Mouse (Mus musculus): ENCODE data around the gene Zfhx3.
"Not testable (repeated sequence)": the region's sequence is repeated elsewhere in the genome, so short reads cannot be mapped to it uniquely, and the experiment has no call there.

The Zfhx3 gene

DNA sequence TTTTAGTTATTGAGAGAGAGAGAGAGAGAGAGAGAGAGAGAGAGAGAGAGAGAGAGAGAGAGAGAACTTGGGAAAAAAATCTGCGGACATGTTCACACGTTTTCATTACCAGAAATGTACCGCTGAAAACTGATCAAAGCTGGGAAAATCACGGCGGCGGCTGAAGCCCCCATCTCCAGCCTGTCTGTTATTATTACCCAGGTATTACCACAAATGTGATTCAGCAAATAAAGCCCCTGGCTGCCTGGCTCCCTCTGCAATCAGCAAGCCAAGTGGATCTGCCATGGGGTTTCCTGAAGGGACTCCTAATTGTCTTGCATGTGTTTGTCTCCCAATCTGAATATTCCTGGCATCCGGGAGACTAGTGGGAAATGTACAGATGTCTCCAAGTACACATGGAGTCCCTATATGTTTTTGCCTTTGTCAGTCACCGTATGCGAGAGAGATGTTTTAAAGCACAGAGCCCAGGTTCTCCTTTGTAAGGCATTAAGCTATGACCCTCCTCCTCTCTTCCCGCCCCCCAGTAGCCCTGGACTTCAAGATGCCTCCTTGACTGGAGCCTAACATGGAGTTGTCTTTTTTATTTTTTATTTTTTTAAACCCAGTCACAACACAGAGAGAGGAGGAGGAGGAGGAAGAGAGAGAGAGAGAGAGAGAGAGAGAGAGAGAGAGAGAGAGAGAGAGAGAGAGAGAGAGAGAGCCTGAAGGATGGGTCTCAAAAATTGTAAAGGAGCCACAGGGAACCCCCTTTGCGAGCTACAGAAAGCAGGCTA lies at the start of gene Zfhx3:
Gene Zfhx3 (plus strand): TSS at position 723 of the 773 bp plus-strand sequence.
- no peak for DNase-seq

DNA sequence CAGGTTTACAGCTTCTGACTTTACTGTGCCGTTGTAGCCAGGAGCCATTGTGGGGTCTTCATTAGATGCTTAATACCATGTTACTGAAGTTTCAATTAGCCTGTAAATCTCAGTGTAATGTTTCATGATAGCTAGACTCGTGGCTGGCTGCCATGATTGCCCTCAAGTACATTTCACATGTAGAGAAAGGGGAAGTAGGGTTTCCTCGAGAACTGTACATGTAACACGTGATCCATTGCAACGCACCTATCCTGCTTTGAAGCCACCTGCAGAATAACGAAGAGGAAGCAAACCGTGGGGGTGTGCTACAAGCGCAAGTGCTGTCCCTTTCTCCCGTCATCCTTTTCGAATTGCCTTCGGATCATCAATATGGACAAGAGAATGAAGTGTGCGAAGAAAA lies 23.5 kb upstream of the Zfhx3 start:
- no peak for DNase-seq

DNA sequence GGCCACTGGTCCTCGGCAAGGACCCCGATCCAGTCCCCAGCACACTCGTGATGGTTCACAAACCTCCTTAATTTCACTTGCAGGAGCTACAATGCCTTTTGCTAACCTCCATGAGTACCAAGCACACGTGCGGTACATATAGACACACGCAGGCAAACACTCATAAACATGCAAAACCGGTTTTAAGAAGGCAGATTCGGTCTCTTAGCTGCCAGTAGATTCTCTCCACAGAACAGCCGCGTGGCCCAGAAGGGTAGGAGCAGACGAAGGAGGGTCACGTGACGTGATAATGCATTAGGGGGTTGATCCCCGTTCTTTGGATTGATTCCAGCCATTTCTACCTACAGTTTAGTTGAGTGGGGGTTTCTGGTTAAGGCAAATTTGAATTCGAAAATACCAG lies 16.3 kb upstream of the Zfhx3 start:
- no peak for DNase-seq

DNA sequence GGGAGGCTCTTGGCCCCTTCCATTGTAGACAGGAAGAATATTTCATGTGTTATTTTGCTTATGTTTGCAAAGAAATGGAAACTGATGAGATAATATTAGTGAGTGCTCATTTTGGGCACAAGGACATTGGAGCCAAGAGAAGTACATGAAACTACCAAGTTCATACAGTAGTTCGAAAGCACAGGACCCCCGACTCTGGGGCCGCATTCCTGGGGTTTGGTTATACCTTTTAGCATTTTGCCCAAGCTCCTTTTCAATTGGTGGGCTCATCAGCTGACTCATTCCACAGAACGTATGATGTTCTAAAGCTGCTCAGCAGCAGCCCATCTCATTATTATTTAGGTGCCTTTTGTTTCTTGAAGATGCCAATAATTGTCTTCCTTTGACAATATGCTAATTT lies 5.7 kb upstream of the Zfhx3 start:
- no peak for DNase-seq

DNA sequence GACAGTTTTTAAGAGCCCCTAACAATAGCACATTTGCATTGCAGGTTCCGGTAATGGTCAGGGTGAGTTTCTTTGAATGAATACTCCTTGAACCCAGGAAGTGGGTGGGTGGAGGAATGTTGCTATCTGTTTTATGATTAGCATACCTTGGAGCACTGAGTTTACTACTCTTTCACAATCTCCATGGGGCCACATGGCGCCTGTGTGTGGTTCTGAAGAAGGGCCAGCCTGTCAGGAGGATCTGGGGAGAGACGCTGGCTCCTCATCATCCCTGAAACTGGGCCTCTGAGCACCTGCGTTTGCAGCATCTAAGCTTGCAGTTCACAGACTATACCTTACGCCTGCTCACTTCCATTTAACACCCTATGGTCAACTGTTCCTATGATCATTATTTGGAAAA lies 4.2 kb upstream of the Zfhx3 start:
- not testable (repeated sequence) for DNase-seq

DNA sequence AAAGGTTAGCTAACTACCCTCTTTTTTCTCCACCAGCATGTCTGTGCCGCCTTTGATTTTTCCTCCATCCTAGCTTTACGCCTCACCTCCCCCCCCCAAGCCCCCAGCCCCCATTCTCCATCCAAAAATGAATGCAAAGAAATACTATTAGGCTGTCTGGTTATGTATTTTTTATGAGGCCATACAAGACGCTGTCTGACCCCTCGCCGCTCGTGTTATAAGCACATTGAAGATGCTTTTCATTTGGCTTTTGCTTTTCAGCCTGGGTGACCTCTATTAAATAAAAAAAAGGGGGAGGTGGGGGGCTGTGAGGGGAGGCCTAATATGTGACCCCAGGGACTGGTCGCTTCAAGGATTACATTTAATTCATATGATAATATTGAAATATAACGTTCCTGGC lies 2.3 kb upstream of the Zfhx3 start:
- no peak for DNase-seq

DNA sequence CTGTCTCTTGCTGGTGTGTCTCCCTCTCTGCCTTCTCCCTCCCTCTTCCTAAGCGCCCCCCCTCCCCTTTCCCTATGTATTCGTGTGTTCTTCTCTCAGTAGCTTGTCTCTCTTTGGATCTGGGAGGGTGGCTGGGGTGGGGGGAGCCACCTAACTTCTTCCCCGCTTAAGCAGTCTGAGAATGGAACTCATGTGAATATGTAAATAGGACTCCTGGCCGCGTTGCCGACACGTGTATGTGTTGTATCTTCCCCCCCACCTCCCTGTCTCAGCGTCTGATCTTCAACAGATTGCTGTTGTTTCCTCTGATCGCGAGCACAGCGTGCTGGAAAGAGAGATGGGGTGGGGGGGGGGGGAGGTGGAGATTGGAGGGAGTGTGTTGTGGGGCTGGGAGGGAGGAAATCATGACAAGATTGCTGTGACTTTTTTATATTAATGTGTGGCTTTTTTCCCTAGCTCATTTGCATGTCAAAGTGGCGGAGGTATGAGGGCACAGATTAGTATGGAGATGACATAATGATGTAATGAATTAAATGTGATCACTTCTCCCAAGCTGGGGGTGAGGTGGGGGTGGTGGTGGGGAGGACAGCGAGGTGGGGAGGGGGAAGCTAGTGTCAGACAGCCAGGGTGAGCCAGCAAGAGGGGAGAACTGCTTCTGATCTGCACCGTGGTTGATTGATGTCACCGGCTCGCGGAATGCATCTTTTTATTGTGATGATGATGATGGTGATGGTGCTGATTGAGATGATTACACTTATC lies 487 bp downstream of the Zfhx3 start:
- no peak for DNase-seq

DNA sequence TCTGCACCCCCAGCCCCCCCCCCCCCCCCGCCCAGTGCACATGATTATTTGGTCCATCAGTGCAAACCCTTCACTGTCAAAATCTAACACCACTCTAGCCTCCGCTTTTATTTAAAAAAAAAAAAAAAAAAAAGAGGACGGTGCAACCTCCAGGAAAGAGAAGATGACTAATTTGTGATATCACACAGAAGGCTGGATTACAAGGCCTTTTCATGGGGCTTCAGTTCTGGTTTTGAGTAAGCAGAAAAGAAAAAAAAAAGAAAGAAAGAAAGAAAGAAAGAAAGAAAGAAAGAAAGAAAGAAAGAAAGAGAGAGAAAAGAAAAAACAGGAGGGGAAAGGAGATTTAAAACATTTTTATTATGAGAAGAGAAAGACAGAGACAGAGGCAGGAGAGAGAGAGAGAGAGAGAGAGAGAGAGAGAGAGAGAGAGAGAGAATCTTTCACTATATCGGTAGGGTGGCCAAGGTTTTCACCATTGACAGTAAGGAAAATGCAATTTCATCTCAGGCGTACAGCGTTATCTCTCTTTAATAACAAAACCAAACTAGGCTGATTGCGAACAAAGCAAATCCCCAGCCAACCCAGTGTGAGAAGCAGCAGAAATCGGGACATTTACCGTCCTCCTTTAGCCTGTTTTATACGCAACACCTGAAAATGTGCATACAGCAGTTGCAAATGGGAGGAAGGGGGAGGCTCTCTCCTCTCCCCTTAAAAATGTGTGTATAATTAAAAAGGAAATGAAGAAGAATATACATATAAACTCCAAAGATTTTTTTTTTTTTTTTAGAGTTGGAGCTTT lies 1.3 kb downstream of the Zfhx3 start:
- no peak for DNase-seq

DNA sequence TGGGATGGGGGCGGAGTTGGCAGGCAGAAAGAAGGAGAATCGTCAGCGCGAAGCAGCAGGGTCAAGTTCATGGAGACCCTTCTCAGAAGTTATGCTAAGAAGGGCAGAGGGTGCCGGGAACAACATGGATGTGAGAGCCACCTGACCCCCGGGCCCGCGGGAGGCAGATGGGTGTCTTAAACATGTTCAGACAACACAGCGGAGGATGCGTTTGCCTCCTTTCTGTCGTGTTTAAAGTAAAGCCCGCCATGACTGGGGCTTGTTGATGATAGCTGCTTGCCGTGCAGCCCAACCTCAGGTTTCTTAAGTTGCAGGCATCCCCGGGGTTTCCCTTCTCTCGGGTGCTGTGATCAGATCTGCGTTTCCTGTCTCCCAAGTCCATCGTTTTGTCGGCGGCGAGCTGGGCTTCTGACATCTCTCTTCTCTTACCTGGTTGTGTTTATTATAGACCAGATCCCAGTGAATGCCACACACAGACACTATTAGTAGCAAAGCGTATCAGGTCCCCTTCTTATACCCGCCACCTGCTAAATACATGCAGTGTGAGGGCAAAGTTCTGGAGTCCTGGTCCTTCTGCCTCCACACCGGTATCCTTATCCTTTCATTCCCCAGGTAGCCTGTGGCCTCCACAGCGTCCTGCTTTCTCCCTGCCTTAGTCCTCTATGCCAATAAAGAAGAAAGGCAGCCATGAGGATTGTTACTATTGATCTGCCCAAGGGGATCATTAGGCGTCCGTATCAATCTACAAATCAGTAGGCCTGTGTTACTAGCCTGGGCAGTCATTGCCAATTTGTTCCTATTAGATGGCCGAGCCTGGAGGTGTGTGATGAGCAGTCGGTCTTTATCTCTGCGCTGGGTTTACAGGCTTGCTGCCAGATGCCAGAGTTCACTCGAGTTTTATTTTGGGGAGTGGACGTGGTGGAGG lies 2.5 kb downstream of the Zfhx3 start:
- no peak for DNase-seq

DNA sequence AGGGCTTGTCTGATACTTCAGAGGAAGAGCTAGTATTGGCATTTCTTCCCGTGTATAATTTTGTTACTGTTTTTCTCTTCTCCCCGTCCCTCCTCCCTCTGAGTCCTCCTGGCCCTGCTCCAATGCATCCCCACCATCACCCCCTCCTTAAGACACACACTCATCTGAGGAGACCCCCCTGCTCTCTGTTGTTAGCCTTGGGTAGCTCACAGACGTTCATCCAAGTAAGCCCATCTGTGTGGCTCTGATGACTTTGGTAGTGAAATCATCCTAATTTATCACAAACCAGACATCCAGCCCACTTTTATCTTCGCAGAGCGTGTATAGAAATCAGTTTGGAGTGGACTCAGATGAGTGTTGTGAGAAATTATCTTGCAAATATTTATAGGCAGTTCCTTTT lies 4.4 kb downstream of the Zfhx3 start:
- DNase-seq, result no peak

DNA sequence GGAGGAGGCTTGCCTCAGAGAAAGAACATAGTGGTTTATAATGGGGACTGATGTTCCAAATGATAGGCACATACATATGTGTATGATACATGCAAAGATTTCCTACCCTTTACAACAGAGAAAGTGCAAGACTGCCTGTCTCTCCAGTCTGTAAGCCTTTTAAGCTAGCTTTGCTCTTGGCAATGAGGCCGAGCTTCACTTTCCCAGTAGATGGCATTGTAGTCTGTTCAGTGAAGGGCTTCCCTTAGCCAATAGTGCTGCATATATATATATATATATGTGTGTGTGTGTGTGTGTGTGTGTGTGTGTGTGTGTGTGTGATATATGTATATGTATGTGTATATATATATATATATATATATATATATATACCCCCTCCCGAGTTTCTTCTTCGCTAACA lies 13.4 kb downstream of the Zfhx3 start:
- no peak for DNase-seq

DNA sequence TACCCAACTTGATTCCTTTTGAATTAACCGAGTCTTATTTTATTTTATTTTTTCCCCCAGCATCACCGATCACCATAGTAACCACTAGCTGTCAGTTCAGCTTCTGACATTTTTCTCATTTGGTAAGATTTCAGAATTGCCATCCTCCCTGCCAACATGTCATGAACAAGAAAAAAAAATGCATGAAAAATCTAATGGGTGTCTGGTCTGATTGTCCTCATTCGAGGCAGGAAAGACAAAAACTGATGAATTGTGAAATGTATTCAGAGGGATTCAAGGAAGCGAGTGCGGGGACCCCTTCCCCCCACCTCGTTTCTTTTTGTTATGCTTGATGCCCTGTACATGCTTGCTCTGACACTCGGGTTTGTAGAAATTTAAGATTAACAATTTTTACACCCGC lies 15.1 kb downstream of the Zfhx3 start:
- DNase-seq, result no peak

DNA sequence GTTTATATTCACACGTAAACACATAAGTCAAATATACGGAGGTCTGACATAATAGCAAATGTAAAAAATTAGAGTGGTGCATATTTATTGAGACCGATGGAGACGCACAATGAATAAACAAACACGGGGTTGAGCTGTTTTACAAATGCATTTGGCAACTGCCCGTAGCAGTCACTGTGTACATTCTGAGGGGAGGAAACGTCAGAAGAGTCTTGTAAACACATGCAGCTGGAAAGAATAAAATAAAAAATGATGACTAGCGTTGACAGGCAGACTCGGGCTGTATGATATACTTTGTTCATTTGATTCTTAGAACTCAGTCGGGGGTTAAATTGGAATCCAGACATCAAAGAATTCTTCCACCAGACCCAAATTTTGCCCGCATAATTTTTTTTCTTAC lies 18.0 kb downstream of the Zfhx3 start:
- DNase-seq, result no peak

DNA sequence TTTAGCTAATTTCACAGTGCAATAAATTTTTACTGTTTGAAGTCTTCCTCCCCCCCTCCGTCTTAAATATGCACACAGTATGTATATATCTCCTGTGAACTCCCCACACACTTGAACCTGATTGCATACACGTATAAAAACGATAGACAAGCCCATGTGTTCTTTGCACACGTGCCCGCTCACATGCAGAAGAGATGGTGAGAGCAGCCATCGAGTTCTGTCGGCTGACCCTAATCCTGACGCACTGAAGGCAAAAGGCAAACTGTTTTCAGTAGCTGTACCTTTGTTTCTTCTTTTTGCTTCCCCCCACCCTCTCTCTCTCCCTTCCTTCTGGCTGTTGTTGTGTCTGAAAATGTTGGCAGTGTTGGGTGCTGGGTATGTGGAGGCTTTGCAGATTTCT lies 18.4 kb downstream of the Zfhx3 start:
- DNase-seq, result no peak

DNA sequence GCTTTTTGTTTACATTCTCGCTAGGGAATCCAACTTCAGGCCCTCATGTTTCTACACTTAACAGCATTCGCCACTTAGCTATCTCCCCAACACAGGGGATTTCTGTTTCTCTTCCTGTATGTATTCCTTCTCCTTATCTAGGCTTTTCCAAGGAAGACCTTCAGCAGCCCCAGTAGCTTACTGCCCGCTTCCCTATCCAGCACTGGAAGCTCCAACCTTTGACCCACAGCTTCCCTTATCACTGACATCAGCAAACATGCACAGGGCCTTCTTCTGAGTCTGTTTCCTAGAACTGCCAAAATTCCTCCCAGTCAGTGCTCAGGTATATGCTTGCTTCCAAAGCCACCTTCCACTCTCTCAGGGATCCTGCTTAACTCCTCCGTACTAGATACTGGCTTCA lies 29.8 kb downstream of the Zfhx3 start:
- DNase-seq, result no peak

DNA sequence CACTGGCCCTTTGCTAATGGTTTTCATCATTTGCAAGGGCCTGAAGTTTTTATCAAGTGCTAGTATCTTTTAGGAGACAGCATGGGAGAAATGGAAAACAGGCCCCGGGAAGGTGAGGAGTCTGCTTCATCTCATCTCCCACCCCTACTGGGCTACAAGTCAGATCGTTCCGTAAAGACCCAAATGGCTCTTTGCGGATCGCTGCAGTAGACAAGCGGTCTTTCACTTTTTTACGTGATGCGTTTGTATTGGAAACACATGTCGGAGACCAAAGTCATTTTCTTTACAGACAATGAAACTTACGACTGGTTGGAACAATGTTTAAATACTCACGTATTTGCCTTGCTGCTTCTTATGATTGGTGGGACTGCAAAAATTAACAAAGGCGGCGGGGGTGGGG lies 32.0 kb downstream of the Zfhx3 start:
- no peak for DNase-seq

DNA sequence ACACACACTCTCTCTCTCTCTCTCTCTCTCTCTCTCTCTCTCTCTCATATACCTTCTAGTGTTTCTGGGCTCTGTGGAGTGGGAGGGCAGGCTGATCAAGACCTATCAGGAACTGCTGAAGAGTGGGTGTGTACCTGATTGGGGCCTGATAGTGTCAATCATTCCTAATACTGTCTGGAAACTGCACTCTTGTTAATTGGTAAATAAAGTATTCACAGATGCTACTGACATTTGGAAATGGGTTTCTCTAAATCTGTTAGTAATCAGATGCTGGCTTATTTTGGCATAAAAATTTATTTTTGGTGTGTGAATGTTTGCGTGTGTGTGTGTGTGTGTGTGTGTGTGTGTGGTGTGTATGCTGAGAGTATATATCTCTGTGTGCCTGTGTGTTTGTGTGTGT lies 35.8 kb downstream of the Zfhx3 start:
- no peak for DNase-seq

DNA sequence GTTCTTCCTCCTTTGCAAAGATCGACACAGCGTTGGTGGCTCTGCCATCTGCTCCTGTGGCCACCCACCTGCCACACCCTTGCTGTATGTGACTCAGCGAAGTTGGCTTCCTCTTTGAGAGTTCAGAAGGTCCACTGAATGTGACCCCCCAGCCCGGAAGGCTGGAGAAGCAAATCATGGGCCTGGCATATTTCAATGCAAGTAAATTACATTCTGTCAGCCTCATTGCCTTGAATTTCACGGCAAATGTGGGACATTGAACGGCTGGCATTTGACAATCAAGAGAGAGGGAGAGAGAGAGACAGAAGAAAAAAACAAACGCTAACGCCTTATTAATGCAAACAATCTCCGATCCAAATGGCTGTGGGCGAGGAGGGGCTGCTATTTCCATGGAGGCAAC lies 38.2 kb downstream of the Zfhx3 start:
- DNase-seq, result no peak

DNA sequence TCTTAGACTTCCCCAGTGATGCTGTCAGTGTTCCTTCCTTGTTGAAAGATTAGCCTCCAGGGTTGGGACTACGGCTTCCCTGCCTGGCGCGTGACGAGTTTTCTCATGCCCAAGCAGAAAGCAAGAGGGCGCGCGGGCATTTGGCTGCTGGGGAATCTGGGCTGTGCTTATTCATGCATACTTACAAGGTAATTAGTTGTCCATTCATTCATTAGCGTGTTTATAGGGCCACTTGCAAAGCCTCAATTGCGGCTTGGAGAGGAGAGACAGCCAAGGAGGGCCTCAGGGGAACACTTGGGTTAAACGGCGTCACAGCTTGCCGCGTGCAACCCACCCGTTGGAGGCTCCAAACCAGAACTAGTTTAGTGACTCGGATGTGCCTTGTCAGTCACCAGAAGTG lies 44.2 kb downstream of the Zfhx3 start:
- DNase-seq, result no peak

DNA sequence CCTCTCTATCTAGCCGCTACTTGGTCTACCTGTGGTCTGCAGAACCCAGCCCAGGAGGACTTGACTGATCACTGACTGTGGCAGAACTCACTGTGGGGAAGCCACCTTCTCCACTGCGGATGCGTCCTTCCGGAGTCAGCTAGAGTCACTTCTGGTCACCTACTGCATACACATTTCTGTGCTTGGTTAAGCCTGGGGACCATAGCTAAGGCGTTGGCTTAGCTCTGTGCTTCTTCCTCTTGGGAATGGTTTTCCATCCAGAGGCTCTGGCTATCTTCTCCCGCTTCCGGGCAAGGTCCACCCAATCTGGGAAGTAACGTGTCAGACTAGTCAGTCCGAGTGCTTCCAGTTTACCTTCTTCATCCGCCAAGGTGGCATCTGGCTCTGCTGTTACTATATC lies 56.4 kb downstream of the Zfhx3 start:
- no peak for DNase-seq

DNA sequence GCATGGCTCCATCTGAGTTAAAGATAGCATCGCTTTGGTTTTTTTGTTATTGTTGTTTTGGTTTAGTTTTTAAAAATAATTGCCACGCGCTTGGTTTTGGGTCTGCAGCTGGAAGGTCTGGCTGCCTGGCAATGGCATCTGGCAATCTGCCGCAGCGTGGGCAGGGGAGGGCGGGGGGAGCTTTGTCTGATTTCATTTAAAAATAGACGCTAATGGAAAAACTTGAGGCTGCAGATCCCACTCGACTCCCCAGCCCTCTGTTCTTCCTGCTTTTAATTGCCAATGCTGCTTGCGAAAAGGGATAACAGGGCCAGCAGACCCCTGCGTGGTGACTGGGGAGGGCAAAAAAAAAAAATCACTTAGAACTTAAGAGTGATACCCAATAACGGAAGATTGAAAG lies 69.1 kb downstream of the Zfhx3 start:
- no peak for DNase-seq

DNA sequence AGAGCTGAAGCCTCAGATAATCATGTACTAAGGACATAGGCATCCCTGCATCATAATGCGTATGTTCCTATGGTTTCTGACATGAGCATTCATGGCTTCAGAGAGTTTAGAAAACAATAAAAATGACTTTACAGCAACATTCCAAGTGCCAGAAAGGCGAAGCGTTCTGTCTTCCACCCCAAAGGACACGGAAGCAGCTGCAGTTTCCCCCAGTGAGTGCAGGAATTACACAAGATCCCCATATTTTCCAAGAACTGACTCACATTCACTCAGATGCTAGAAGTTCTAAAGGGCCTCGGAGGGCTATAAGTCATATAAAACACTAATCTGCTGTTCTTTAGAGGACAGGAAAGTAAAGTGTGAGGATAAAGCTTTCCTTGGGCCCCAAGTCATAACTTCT lies 75.3 kb downstream of the Zfhx3 start:
- DNase-seq, result no peak

DNA sequence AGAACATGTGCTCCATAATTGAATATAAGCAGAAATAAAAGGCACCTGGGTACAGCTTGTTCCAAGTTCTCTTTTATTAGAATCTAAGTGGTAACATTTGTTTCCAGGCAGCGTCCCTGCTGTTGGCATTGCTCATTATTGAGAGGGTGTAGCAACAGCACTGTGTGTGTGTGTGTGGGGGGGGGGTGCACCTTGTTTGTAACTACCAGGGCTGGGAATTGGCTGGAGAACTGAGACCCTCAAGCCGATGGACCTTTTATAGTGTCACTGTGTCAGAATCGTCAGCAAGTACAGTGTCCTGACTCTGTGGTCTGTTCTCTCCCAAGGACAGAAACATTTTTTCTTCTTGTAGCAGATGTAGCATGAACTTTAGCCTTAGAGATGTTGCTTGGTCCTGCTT lies 77.2 kb downstream of the Zfhx3 start:
- DNase-seq, result no peak
